Mouse (Mus musculus) midbrain, embryonic 12.5 days (tissue): ENCODE measurements around the gene Dlg2. TPM values are rescaled to one million over a fixed set of nuclear protein-coding genes. Genes with fewer than 3 reads are reported as not detected.
"Not testable (repeated sequence)": the region's sequence is repeated elsewhere in the genome, so short reads cannot be mapped to it uniquely, and the experiment has no call there.

Experiments
- ATAC-seq: fragments of 200-750 bp; cut with Nextera tagmentation; 2 replicates; pipeline ENCODE4 v1.8.0; 2017; ENCODE audit warnings: low read depth, moderate TSS enrichment, moderate library complexity; ENCODE audit not compliant: low FRiP score
- H3K27ac ChIP-seq: fragments of 300-500 bp; sonication (generic); replicated peaks from 2 replicates; pipeline ENCODE4 v1.5.1; 2016; ENCODE audit warnings: mild to moderate bottlenecking
- H3K27me3 ChIP-seq: fragments of 300-500 bp; sonication (generic); 2 replicates; pipeline ENCODE4 v1.6.1; 2016; ENCODE audit warnings: mild to moderate bottlenecking
- H3K36me3 ChIP-seq: fragments of 300-500 bp; sonication (generic); 2 replicates; pipeline ENCODE4 v1.6.1; 2016
- H3K4me1 ChIP-seq: fragments of 300-500 bp; sonication (generic); 2 replicates; pipeline ENCODE4 v1.6.1; 2016
- H3K4me2 ChIP-seq: fragments of 300-500 bp; sonication (generic); replicated peaks from 2 replicates; pipeline ENCODE4 v1.6.1; 2016; ENCODE audit warnings: mild to moderate bottlenecking, moderate library complexity
- H3K4me3 ChIP-seq: fragments of 300-500 bp; sonication (generic); 2 replicates; pipeline ENCODE4 v1.5.1; 2016; ENCODE audit warnings: mild to moderate bottlenecking
- H3K9ac ChIP-seq: fragments of 300-500 bp; sonication (generic); replicated peaks from 2 replicates; pipeline ENCODE4 v1.6.1; 2016; ENCODE audit warnings: mild to moderate bottlenecking, moderate library complexity
- H3K9me3 ChIP-seq: fragments of 300-500 bp; sonication (generic); 2 replicates; pipeline ENCODE4 v1.6.1; 2016; ENCODE audit warnings: mild to moderate bottlenecking
- WGBS: fragments of 180-500 bp; shearing (Covaris S2); methylation state at CpG from one replicate; pipeline ENCODE4 v1.1.7; 2016; 5-methylcytosine and 5-hydroxymethylcytosine counted together
- polyA plus RNA-seq: library from polyadenylated mRNA; unstranded; fragments of >200 nt; fragmentation: Nextera tagmentation; extraction: Ambion mirVana; gene quantifications from 2 replicates; pipeline ENCODE4 v1.2.1, GENCODE M21; 2016

Dlg2 gene
- polyA plus RNA-seq, 1 experiment from 2014 or later = 4.2 TPM

GRCm38 (mm10) chr7:90703163-90703852, 226.8 kb downstream of the Dlg2 start:
- no peak overlapping the region for H3K27ac ChIP-seq
- no peaks in the 10 kb centered on the region for H3K27me3 ChIP-seq
- no peak overlapping the region for H3K4me3 ChIP-seq
- 67% methylated on average over 7 of the region's 7 CpGs for WGBS
- no peak overlapping the region for H3K4me2 ChIP-seq
- no peaks in the 10 kb centered on the region for H3K9me3 ChIP-seq
- H3K9ac ChIP-seq = no peak overlapping the region
- no peaks in the 10 kb centered on the region for H3K4me1 ChIP-seq
- no peak for ATAC-seq
- H3K36me3 ChIP-seq = no peaks in the 10 kb centered on the region

- 64% methylated on average over 1 of the region's 1 CpGs for WGBS
- Histone ChIP-seq H3K4me3 (no peak overlapping the region), H3K9ac (no peak overlapping the region), H3K27ac (no peak overlapping the region), H3K9me3 (no peaks in the 10 kb centered on the region), H3K27me3 (no peaks in the 10 kb centered on the region), H3K4me1 (no peaks in the 10 kb centered on the region), H3K4me2 (no peak overlapping the region), H3K36me3 (no peaks in the 10 kb centered on the region)
- ATAC-seq = no peak
Measured at GRCm38 (mm10) chr7:90703951-90704350, 227.5 kb downstream of the Dlg2 start.

DNA sequence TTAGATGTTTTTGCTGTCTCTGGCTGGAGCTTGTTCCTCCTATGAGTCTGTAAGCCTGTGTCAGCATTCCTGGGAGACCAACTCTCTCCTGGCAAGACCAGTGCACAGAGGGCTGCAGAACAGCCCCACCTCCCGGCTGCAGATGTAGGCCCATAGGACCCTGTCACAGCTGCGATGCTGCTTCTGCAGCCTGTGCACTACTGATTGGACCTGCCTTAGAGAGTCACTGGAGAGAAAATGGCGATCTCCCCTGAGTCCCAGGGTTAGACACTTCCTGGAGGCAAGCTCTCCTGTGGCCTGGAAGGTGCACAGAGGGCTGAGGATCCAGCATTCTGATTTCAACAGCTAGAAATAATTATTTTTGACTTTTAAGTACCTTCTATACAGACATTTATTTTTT, 257.6 kb downstream of the Dlg2 start:
- no peak overlapping the region for H3K4me2 ChIP-seq
- H3K4me3 ChIP-seq = no peak overlapping the region
- 0 out of 2 replicates have a peak, but pooled peaks have one; percentile 25 for ATAC-seq
- 30% methylated on average over 3 of the region's 3 CpGs for WGBS
- no peak overlapping the region for H3K9ac ChIP-seq
- no peaks in the 10 kb centered on the region for H3K4me1 ChIP-seq
- H3K27me3 ChIP-seq = 0 out of 2 replicates have a peak, but pooled peaks cover 3% of the 10 kb centered on the region
- no peaks in the 10 kb centered on the region for H3K36me3 ChIP-seq
- no peaks in the 10 kb centered on the region for H3K9me3 ChIP-seq
- H3K27ac ChIP-seq = no peak overlapping the region

DNA sequence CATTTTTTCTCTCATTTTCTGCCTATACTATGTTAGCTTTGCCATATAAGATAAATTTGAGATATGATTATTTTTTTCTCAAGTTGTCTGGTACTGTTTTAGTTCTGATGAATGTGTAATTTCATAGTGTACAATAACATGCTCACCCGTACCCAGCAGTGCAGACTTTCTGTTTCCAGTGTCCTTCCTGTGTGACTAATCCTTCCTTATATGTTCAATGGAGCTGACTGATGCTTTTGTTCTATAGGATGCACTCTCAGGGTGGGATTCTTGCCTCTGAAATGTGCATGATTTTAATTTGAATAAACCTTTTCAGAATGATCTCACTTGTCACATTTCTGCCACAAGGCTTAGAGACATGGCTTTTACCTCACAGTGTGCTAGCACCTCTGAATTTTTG, 259.9 kb downstream of the Dlg2 start:
- Histone ChIP-seq H3K27ac (no peak overlapping the region), H3K4me3 (no peak overlapping the region), H3K9me3 (no peaks in the 10 kb centered on the region), H3K4me1 (no peaks in the 10 kb centered on the region), H3K27me3 (0 out of 2 replicates have a peak, but pooled peaks cover 3% of the 10 kb centered on the region), H3K36me3 (no peaks in the 10 kb centered on the region), H3K9ac (no peak overlapping the region), H3K4me2 (no peak overlapping the region)
- ATAC-seq = peak; percentile 89
- 3% methylated on average over 1 of the region's 1 CpGs for WGBS

- Histone ChIP-seq H3K4me3 (no peak overlapping the region), H3K4me1 (no peaks in the 10 kb centered on the region), H3K4me2 (no peak overlapping the region), H3K27me3 (no peaks in the 10 kb centered on the region), H3K36me3 (no peaks in the 10 kb centered on the region), H3K9ac (no peak overlapping the region), H3K27ac (no peak overlapping the region), H3K9me3 (no peaks in the 10 kb centered on the region)
- WGBS = 77% methylated on average over 1 of the region's 1 CpGs
- no peak for ATAC-seq
Measured at GRCm38 (mm10) chr7:90748636-90749035, 272.2 kb downstream of the Dlg2 start.

- 79% methylated on average over 1 of the region's 1 CpGs for WGBS
- Histone ChIP-seq H3K9ac (no peak overlapping the region), H3K4me1 (no peaks in the 10 kb centered on the region), H3K4me3 (no peak overlapping the region), H3K36me3 (no peaks in the 10 kb centered on the region), H3K27me3 (no peaks in the 10 kb centered on the region), H3K9me3 (no peaks in the 10 kb centered on the region), H3K4me2 (no peak overlapping the region), H3K27ac (no peak overlapping the region)
- ATAC-seq = no peak
Measured at GRCm38 (mm10) chr7:90787945-90788344, 311.5 kb downstream of the Dlg2 start.

GRCm38 (mm10) chr7:90791522-90791921, 315.1 kb downstream of the Dlg2 start:
- H3K4me1 ChIP-seq = no peaks in the 10 kb centered on the region
- no peak overlapping the region for H3K9ac ChIP-seq
- no peak overlapping the region for H3K27ac ChIP-seq
- no peaks in the 10 kb centered on the region for H3K36me3 ChIP-seq
- ATAC-seq = no peak
- H3K27me3 ChIP-seq = no peaks in the 10 kb centered on the region
- WGBS = 59% methylated on average over 1 of the region's 1 CpGs
- H3K4me2 ChIP-seq = no peak overlapping the region
- no peak overlapping the region for H3K4me3 ChIP-seq
- no peaks in the 10 kb centered on the region for H3K9me3 ChIP-seq

- ATAC-seq = no peak
- 89% methylated on average over 3 of the region's 3 CpGs for WGBS
Measured at GRCm38 (mm10) chr7:90825640-90826039, 349.2 kb downstream of the Dlg2 start.

DNA sequence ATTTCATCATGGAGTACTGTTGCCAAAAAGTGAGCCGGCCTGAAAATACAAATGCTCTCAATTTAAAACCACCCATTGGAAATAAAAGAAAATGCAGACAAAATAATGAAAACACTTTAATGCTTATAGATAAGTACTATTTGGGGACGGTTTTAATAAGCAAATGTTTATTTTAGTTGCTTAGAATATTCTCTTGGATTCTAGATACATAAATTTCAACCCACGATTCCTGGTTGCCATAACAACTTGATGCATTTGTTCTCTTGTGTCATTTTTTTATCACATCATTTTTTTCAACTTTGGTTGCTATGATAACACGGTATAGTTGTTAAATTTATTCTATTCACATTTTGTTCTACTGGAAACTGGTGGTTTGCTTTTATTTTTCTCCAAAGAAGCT, 364.8 kb downstream of the Dlg2 start:
- WGBS = 80% methylated on average over 4 of the region's 4 CpGs
- no peaks in the 10 kb centered on the region for H3K36me3 ChIP-seq
- no peak for ATAC-seq

More at GRCm38 (mm10) chr7:90825640-90826039, 349.2 kb downstream of the Dlg2 start:
- H3K36me3 ChIP-seq = no peaks in the 10 kb centered on the region
- no peak overlapping the region for H3K27ac ChIP-seq
- H3K9ac ChIP-seq = no peak overlapping the region
- no peaks in the 10 kb centered on the region for H3K27me3 ChIP-seq
- no peak overlapping the region for H3K4me2 ChIP-seq
- no peak overlapping the region for H3K4me3 ChIP-seq
- no peaks in the 10 kb centered on the region for H3K4me1 ChIP-seq
- H3K9me3 ChIP-seq = no peaks in the 10 kb centered on the region

DNA sequence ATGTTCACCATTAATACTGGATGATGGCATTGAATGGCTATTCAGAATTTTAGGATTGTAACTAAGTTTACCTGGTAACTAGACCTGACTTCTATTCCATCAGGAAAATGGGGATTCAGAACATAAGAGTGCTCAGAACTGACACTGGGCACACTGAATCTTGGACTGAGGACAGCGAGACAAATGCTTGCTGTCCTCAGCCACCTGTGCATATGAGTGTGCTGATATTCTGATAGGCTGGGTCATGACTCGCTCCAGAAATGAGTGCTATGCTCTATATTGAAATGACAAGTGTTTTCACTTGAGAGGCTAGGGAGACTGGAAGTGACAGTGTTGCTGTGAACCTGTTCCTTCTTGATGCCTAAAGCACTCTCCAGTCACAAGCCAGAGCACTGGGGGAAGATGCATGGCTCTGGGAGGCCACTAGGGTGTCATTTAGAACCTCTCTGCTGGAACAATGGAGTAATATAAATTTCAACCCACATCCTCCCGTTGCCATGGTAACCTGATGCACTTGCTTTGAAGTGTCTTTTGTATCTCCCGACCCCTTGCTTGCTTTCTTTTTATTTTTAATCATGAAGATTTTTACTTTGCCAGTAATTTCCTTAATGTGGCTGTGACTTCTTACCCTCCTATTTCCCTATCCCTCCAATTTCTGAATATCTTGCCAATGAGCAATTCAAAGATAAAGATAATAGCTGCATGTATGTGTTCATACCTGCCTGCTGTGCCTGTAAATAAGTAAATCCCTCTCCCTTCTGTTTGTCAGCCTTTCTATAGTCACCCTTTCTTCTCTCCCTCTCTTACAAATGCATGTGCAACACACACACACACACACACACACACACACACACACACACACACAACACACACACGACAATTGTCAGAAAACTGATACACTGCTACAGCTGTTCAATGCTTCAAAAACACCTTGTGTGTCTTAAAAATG, 367.1 kb downstream of the Dlg2 start:
- Histone ChIP-seq H3K4me1 (peaks cover 5% of the 10 kb centered on the region; the same call in 1 of the 2 replicates), H3K36me3 (no peaks in the 10 kb centered on the region), H3K27me3 (no peaks in the 10 kb centered on the region), H3K4me3 (no peak overlapping the region), H3K9ac (no peak overlapping the region), H3K4me2 (no peak overlapping the region), H3K27ac (no peak overlapping the region), H3K9me3 (0 out of 2 replicates have a peak, but pooled peaks cover 3% of the 10 kb centered on the region)
- peak; percentile 84 for ATAC-seq
- WGBS = 54% methylated on average over 5 of the region's 5 CpGs

More for the DNA sequence above, 364.8 kb downstream of the Dlg2 start:
- Histone ChIP-seq H3K4me2 (no peak overlapping the region), H3K4me1 (peaks cover 5% of the 10 kb centered on the region; the same call in 1 of the 2 replicates), H3K9me3 (no peaks in the 10 kb centered on the region), H3K9ac (no peak overlapping the region), H3K4me3 (no peak overlapping the region), H3K27ac (no peak overlapping the region), H3K27me3 (no peaks in the 10 kb centered on the region)

- not testable (repeated sequence) for H3K36me3 ChIP-seq, H3K4me2 ChIP-seq, H3K9me3 ChIP-seq, H3K27me3 ChIP-seq, H3K4me1 ChIP-seq, ATAC-seq, H3K9ac ChIP-seq, H3K27ac ChIP-seq, H3K4me3 ChIP-seq
- WGBS = 45% methylated on average over 4 of the region's 4 CpGs
Measured at GRCm38 (mm10) chr7:90876796-90877195, 400.3 kb downstream of the Dlg2 start.

GRCm38 (mm10) chr7:90882740-90883139, 406.3 kb downstream of the Dlg2 start:
- Histone ChIP-seq H3K4me1 (peaks cover 9% of the 10 kb centered on the region), H3K9ac (no peak overlapping the region), H3K9me3 (no peaks in the 10 kb centered on the region), H3K4me3 (no peak overlapping the region), H3K4me2 (no peak overlapping the region), H3K27me3 (no peaks in the 10 kb centered on the region; the same call in 1 of the 2 replicates), H3K27ac (no peak overlapping the region), H3K36me3 (no peaks in the 10 kb centered on the region)
- no peak for ATAC-seq
- 73% methylated on average over 3 of the region's 3 CpGs for WGBS
